Mouse (Mus musculus) heart, postnatal 0 days (tissue): ENCODE measurements at regions not wholly inside any gene's neighbourhood (a gene's known extent, or its start where the extent isn't known, plus 50 kb on each side); places are given as distances from the start of the nearest gene placed in this dataset.

Experiments used
- CTCF ChIP-seq: IDR thresholded peaks from 2 replicates; pipeline ENCODE4 v1.5.1; 2016; ENCODE audit warnings: antibody characterized with exemption, control low read depth, low read depth
- EP300 ChIP-seq: IDR thresholded peaks from 2 replicates; pipeline ENCODE4 v1.6.1; 2016; ENCODE audit warnings: antibody characterized with exemption, low read depth

DNA sequence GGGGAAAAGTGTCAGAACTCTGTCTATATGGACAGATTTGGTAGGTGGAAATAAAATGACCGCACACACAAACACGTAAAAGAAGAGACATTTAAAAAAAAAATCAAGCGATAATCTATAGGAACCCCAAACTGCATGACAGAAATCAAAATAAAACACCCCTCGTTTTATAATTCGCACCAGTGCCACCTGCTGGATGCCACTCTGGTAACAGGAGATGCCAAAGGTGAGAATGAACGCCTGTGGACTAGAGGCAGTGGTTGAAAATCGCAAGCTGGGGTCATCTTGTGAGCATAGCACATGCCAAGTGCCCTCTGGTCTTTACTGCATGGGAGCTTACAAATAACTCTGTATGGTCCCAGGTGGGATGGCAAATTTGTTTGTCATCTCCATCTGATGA, 158.7 kb upstream of the Kazn start:
- TF ChIP-seq CTCF (no peak), EP300 (no peak)
